Mouse (Mus musculus) liver, postnatal 0 days (tissue): ENCODE measurements at regions not wholly inside any gene's neighbourhood (a gene's known extent, or its start where the extent isn't known, plus 50 kb on each side); places are given as distances from the start of the nearest gene placed in this dataset.

Experiments used
- ATAC-seq: fragments of 200-750 bp; cut with Nextera tagmentation; 2 replicates; pipeline ENCODE4 v1.8.0; 2017; ENCODE audit warnings: mild to moderate bottlenecking, moderate library complexity
- DNase-seq: peaks from one replicate; pipeline ENCODE4 v3.0.0-alpha.2; 2016
- H3K27ac ChIP-seq: fragments of 300-500 bp; sonication (generic); 2 replicates; pipeline ENCODE4 v1.5.1; 2014; ENCODE audit warnings: antibody characterized with exemption, moderate library complexity, mild to moderate bottlenecking, low read depth
- H3K27me3 ChIP-seq: fragments of 300-500 bp; sonication (generic); 2 replicates; pipeline ENCODE4 v1.6.1; 2014; ENCODE audit warnings: low read length, control low read depth, mixed read lengths; ENCODE audit not compliant: insufficient read depth
- H3K36me3 ChIP-seq: fragments of 300-500 bp; sonication (generic); replicated peaks from 2 replicates; pipeline ENCODE4 v1.6.1; 2014; ENCODE audit warnings: mild to moderate bottlenecking, control low read depth, low read length, moderate library complexity, mixed read lengths; ENCODE audit not compliant: insufficient read depth
- H3K4me1 ChIP-seq: fragments of 300-500 bp; sonication (generic); 2 replicates; pipeline ENCODE4 v1.6.1; 2014; ENCODE audit warnings: antibody characterized with exemption, mild to moderate bottlenecking, control low read depth; ENCODE audit not compliant: insufficient read depth
- H3K4me2 ChIP-seq: fragments of 300-500 bp; sonication (generic); 2 replicates; pipeline ENCODE4 v1.6.1; 2014; ENCODE audit warnings: low read depth, mild to moderate bottlenecking, low read length, moderate library complexity, mixed read lengths
- H3K4me3 ChIP-seq: fragments of 300-500 bp; sonication (generic); 2 replicates; pipeline ENCODE4 v1.5.1; 2014; ENCODE audit warnings: low read depth, low read length
- H3K9ac ChIP-seq: fragments of 300-500 bp; sonication (generic); replicated peaks from 2 replicates; pipeline ENCODE4 v1.6.1; 2014; ENCODE audit warnings: mild to moderate bottlenecking, moderate library complexity
- H3K9me3 ChIP-seq: fragments of 300-500 bp; sonication (generic); 2 replicates; pipeline ENCODE4 v1.6.1; 2016; ENCODE audit warnings: mild to moderate bottlenecking, control low read depth, low read length, mixed read lengths
- CTCF ChIP-seq: sonication (generic); IDR thresholded peaks from 2 replicates; pipeline ENCODE4 v1.5.1; 2016; ENCODE audit warnings: antibody characterized with exemption, low read depth
- EP300 ChIP-seq: IDR thresholded peaks from 2 replicates; pipeline ENCODE4 v1.6.1; 2016; ENCODE audit warnings: antibody characterized with exemption, low read depth, mild to moderate bottlenecking
- WGBS: fragments of 180-500 bp; shearing (Covaris S2); extraction: QIAGEN DNeasy Blood & Tissue Kit; methylation state at CpG from one replicate; pipeline ENCODE4 v1.1.7; 2014; ENCODE audit not compliant: insufficient replicate concordance; 5-methylcytosine and 5-hydroxymethylcytosine counted together

DNA sequence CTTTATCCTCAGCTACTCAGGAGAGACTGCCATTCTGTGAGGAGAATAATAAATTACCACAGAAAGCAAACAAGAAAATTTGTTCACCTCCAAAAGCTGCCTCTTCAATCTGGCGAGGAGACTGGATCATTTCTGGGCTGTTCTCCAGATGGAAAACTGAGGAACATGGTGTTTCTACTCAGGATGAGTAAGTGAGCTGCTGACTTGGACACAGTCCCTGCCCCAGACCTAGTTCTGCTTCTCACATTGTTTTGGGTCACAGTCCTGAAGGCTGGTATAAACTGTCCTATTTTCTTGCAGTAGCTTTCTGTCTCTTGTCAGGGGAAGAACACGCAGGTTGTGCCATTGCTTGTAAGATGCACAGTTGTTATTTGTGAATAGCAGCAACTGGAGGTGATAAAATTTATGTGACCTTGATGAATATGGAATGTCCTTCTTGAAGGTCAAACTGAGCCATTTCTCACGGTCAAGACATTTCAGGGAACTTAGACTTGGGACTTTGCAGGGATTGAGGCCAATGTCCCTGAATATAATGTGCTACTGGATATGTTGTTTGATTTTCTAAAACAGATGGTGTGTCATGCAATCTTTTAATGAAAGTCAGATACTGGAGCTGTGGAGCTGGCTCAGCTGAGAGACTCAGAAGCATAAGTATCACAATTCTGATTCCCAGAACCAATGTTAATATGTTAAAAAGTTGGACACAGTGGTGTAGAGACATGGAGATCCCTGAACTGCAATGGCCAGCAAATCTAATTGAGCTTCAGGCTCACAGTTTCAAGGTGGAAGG lies 102.2 kb downstream of the Edn1 start:
- Histone ChIP-seq H3K9ac (no peak overlapping the region), H3K4me1 (no peaks in the 10 kb centered on the region), H3K27ac (no peak overlapping the region), H3K4me2 (no peak overlapping the region), H3K9me3 (no peaks in the 10 kb centered on the region), H3K27me3 (0 out of 2 replicates have a peak, but pooled peaks cover 2% of the 10 kb centered on the region), H3K4me3 (no peak overlapping the region), H3K36me3 (no peaks in the 10 kb centered on the region)
- DNase-seq, result no peak
- TF ChIP-seq CTCF (no peak), EP300 (no peak)
- 73% methylated on average over 3 of the region's 3 CpGs for WGBS
- ATAC-seq, result no peak

- no peaks in the 10 kb centered on the region for H3K9me3 ChIP-seq
- TF ChIP-seq EP300 (no peak), CTCF (no peak)
- H3K4me1 ChIP-seq, result no peaks in the 10 kb centered on the region
- no peak overlapping the region for H3K9ac ChIP-seq
- no peak overlapping the region for H3K27ac ChIP-seq
- H3K4me2 ChIP-seq, result no peak overlapping the region
- H3K27me3 ChIP-seq, result no peaks in the 10 kb centered on the region
- WGBS, result 79% methylated on average over 1 of the region's 1 CpGs
- no peak overlapping the region for H3K4me3 ChIP-seq
- no peak for DNase-seq
- no peak for ATAC-seq
- H3K36me3 ChIP-seq, result no peaks in the 10 kb centered on the region
Measured at GRCm38 (mm10) chr13:42412652-42413282, 111.5 kb downstream of the Edn1 start.

DNA sequence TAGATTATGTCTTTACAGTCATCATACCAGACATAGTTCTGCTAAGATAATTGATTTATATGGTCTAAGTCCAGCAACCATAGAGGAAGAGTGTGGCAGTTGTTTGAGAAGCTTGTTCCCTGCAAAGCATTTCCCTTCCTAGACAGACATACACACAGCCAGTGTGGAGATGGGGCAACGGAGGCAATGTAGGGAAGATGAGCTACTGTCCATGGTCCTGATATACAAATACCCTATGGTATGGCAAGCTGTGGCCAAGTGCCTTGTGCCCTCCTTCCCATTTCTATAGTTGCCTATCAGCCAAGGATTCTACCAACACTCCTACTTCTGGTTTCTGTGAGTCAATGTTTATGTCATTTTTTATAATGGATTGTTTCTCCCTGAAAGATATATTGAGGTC lies 145.6 kb downstream of the Edn1 start:
- Histone ChIP-seq H3K36me3 (no peaks in the 10 kb centered on the region), H3K27ac (no peak overlapping the region), H3K9me3 (no peaks in the 10 kb centered on the region), H3K4me1 (no peaks in the 10 kb centered on the region), H3K9ac (no peak overlapping the region), H3K4me2 (no peak overlapping the region), H3K4me3 (no peak overlapping the region), H3K27me3 (no peaks in the 10 kb centered on the region)
- no peak for TF ChIP-seq CTCF
- TF ChIP-seq EP300, result no peak
- 13% methylated on average over 1 of the region's 1 CpGs for whole genome bisulfite sequencing
- ATAC-seq (no peak), DNase-seq (no peak)

GRCm38 (mm10) chr13:42453665-42454064 lies 152.4 kb downstream of the Edn1 start:
- DNase-seq (no peak), ATAC-seq (no peak)
- Histone ChIP-seq H3K27ac (no peak overlapping the region), H3K36me3 (no peaks in the 10 kb centered on the region), H3K4me3 (no peak overlapping the region), H3K27me3 (no peaks in the 10 kb centered on the region), H3K9me3 (no peaks in the 10 kb centered on the region), H3K9ac (no peak overlapping the region), H3K4me1 (no peaks in the 10 kb centered on the region), H3K4me2 (no peak overlapping the region)
- no peak for TF ChIP-seq CTCF
- no peak for TF ChIP-seq EP300
- 73% methylated on average over 5 of the region's 5 CpGs for WGBS

GRCm38 (mm10) chr13:42459892-42460291 lies 158.6 kb downstream of the Edn1 start:
- H3K27ac ChIP-seq, result no peak overlapping the region
- H3K27me3 ChIP-seq, result no peaks in the 10 kb centered on the region
- DNase-seq (no peak), ATAC-seq (no peak)
- no peaks in the 10 kb centered on the region for H3K36me3 ChIP-seq
- 69% methylated on average over 3 of the region's 3 CpGs for WGBS
- TF ChIP-seq EP300 (no peak), CTCF (no peak)
- no peak overlapping the region for H3K4me3 ChIP-seq
- no peak overlapping the region for H3K4me2 ChIP-seq
- H3K4me1 ChIP-seq, result no peaks in the 10 kb centered on the region
- H3K9ac ChIP-seq, result no peak overlapping the region
- no peaks in the 10 kb centered on the region for H3K9me3 ChIP-seq

DNA sequence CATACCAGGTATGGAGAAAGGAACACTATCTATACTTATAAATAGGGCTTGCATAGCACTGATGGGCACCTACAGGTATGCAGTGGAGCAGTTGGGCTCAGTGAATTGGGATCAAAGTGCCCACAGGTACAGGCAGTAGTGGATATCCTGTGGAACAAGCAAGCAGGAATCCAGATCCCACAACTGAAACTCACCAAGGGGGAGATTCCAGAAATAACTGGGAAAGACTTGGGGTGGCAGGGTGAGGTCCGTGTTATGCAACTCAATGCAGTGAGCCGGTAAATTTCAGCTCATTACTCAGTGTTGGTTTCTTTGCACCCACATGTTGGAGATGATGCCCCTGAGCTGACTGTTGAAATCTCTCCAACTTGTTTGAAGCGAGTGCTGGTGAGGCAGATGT lies 177.5 kb downstream of the Edn1 start:
- no peaks in the 10 kb centered on the region for H3K9me3 ChIP-seq
- H3K4me3 ChIP-seq, result no peak overlapping the region
- H3K9ac ChIP-seq, result no peak overlapping the region
- WGBS, result 83% methylated on average over 3 of the region's 3 CpGs
- no peak for DNase-seq
- H3K4me2 ChIP-seq, result no peak overlapping the region
- no peaks in the 10 kb centered on the region for H3K36me3 ChIP-seq
- H3K27ac ChIP-seq, result no peak overlapping the region
- TF ChIP-seq EP300 (no peak), CTCF (no peak)
- H3K4me1 ChIP-seq, result no peaks in the 10 kb centered on the region
- H3K27me3 ChIP-seq, result no peaks in the 10 kb centered on the region
- no peak for ATAC-seq
